Comparison of ENCODE assay signal across 16 mouse cellular contexts in genomic region chr12:113341046-113341445, GRCm38 (mm10).
"Had no signal": no experiment of that assay in that cellular context is flagged by ENCODE, and none has a peak within 500 bp of the region (broad histone marks: within the 10 kb centered on the region; RNA-seq: fewer than 3 reads in every experiment).

No protein-coding gene starts in this region.

- H3K9ac ChIP-seq: kidney, embryonic 15.5 days; liver, embryonic 15.5 days; neural tube, embryonic 13.5 days had no signal

- H3K27me3 ChIP-seq: kidney, embryonic 15.5 days; liver, embryonic 15.5 days; neural tube, embryonic 13.5 days had no signal

- H3K27ac ChIP-seq: kidney, embryonic 15.5 days; left cerebral cortex, adult 2 months; limb, embryonic 10.5 days; liver, embryonic 15.5 days; neural tube, embryonic 13.5 days; stomach, postnatal 0 days had no signal

- H3K9me3 ChIP-seq: kidney, embryonic 15.5 days; limb, embryonic 10.5 days; liver, embryonic 15.5 days; neural tube, embryonic 13.5 days had no signal

- H3K4me2 ChIP-seq: kidney, embryonic 15.5 days; liver, embryonic 11.5 days; liver, embryonic 15.5 days; midbrain, embryonic 11.5 days; neural tube, embryonic 13.5 days had no signal

- H3K36me3 ChIP-seq: kidney, embryonic 15.5 days; limb, embryonic 10.5 days; liver, embryonic 15.5 days; neural tube, embryonic 13.5 days had no signal

- H3K4me1 ChIP-seq: kidney, embryonic 15.5 days; limb, embryonic 10.5 days; liver, embryonic 15.5 days; neural tube, embryonic 13.5 days had no signal

- DNase-seq: kidney, adult 2 months; kidney, postnatal 14 days; lung, adult 2 months; retina, postnatal 1 day; thymus, adult 2 months; thymus, postnatal 36 days had no signal

- H3K4me3 ChIP-seq: kidney, embryonic 15.5 days; left cerebral cortex, adult 2 months; limb, embryonic 10.5 days; liver, embryonic 15.5 days; neural tube, embryonic 13.5 days had no signal

- ATAC-seq: lung, postnatal 0 days; midbrain, embryonic 16.5 days had no signal
